Mouse (Mus musculus) liver, postnatal 0 days (tissue): Measurements from ENCODE around the gene Atp1a3. TPM values are rescaled to one million over a fixed set of nuclear protein-coding genes. Genes with fewer than 3 reads are reported as not detected.

Experiments
- ATAC-seq: fragments of 200-750 bp; cut with Nextera tagmentation; 2 replicates; pipeline ENCODE4 v1.8.0; 2017; ENCODE audit warnings: mild to moderate bottlenecking, moderate library complexity
- DNase-seq: peaks from one replicate; pipeline ENCODE4 v3.0.0-alpha.2; 2016
- H3K27ac ChIP-seq: fragments of 300-500 bp; sonication (generic); 2 replicates; pipeline ENCODE4 v1.5.1; 2014; ENCODE audit warnings: antibody characterized with exemption, moderate library complexity, mild to moderate bottlenecking, low read depth
- H3K27me3 ChIP-seq: fragments of 300-500 bp; sonication (generic); 2 replicates; pipeline ENCODE4 v1.6.1; 2014; ENCODE audit warnings: low read length, control low read depth, mixed read lengths; ENCODE audit not compliant: insufficient read depth
- H3K36me3 ChIP-seq: fragments of 300-500 bp; sonication (generic); replicated peaks from 2 replicates; pipeline ENCODE4 v1.6.1; 2014; ENCODE audit warnings: mild to moderate bottlenecking, control low read depth, low read length, moderate library complexity, mixed read lengths; ENCODE audit not compliant: insufficient read depth
- H3K4me1 ChIP-seq: fragments of 300-500 bp; sonication (generic); 2 replicates; pipeline ENCODE4 v1.6.1; 2014; ENCODE audit warnings: antibody characterized with exemption, mild to moderate bottlenecking, control low read depth; ENCODE audit not compliant: insufficient read depth
- H3K4me2 ChIP-seq: fragments of 300-500 bp; sonication (generic); 2 replicates; pipeline ENCODE4 v1.6.1; 2014; ENCODE audit warnings: low read depth, mild to moderate bottlenecking, low read length, moderate library complexity, mixed read lengths
- H3K4me3 ChIP-seq: fragments of 300-500 bp; sonication (generic); 2 replicates; pipeline ENCODE4 v1.5.1; 2014; ENCODE audit warnings: low read depth, low read length
- H3K9ac ChIP-seq: fragments of 300-500 bp; sonication (generic); replicated peaks from 2 replicates; pipeline ENCODE4 v1.6.1; 2014; ENCODE audit warnings: mild to moderate bottlenecking, moderate library complexity
- H3K9me3 ChIP-seq: fragments of 300-500 bp; sonication (generic); 2 replicates; pipeline ENCODE4 v1.6.1; 2016; ENCODE audit warnings: mild to moderate bottlenecking, control low read depth, low read length, mixed read lengths
- CTCF ChIP-seq: sonication (generic); IDR thresholded peaks from 2 replicates; pipeline ENCODE4 v1.5.1; 2016; ENCODE audit warnings: antibody characterized with exemption, low read depth
- EP300 ChIP-seq: IDR thresholded peaks from 2 replicates; pipeline ENCODE4 v1.6.1; 2016; ENCODE audit warnings: antibody characterized with exemption, low read depth, mild to moderate bottlenecking
- WGBS: fragments of 180-500 bp; shearing (Covaris S2); extraction: QIAGEN DNeasy Blood & Tissue Kit; methylation state at CpG from one replicate; pipeline ENCODE4 v1.1.7; 2014; ENCODE audit not compliant: insufficient replicate concordance; 5-methylcytosine and 5-hydroxymethylcytosine counted together
- polyA plus RNA-seq: library from polyadenylated mRNA; unstranded; fragments of >200 nt; fragmentation: Nextera tagmentation; extraction: Ambion mirVana; gene quantifications from 2 replicates; pipeline ENCODE4 v1.2.1, GENCODE M21; 2015

Atp1a3 gene
- polyA plus RNA-seq, 1 experiment from 2014 or later, result 1.2 TPM

DNA sequence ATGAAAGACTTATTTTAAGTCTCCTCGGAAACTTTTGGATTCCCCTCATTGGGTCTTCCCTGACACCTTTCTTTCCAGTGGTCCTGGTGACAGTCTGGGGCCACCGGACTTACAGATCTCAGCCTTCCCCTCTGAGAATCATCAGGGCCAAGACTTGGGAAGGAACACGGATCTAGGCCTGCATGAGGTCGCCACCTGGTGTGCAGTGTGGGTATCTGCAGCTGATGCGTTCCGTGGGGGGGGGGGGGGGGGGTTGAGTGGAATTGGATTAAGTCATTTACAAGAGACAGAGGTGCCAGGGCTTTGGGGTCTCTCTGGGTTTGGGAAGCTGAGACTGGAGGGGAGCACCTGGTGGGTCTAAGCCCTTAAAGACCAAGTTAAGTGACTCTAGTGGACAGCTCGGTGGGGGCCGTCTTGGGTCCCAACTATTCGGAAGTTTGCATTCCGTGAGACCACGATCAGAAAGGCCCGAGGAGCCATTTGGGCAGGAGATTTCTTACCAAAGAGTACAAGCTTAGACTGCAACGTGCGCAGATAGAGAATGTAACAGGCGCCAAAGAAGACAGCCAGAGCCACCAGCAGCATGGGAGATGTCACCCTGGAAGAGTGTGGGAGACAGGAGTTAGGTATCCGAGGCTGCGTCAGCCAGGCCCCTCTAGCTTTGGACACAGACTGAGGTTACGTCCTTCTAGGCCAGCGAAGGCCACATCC lies 34.3 kb downstream of the Atp1a3 start:
- no peaks in the 10 kb centered on the region for H3K27me3 ChIP-seq
- no peak for TF ChIP-seq EP300
- peak; percentile 84 for TF ChIP-seq CTCF
- H3K27ac ChIP-seq, result peak overlapping the region; percentile 84
- 0 out of 2 replicates have a peak, but pooled peaks cover 5% of the 10 kb centered on the region for H3K36me3 ChIP-seq
- peak overlapping the region; percentile 98 for H3K4me2 ChIP-seq
- H3K9me3 ChIP-seq, result no peaks in the 10 kb centered on the region
- H3K4me1 ChIP-seq, result peaks cover 6% of the 10 kb centered on the region
- ATAC-seq (no peak; the same call in 1 of the 2 replicates), DNase-seq (peak; percentile 77)
- H3K4me3 ChIP-seq, result peak overlapping the region; percentile 83
- 10% methylated on average over 19 of the region's 19 CpGs for WGBS
- H3K9ac ChIP-seq, result peak overlapping the region; percentile 83

GRCm38 (mm10) chr7:24970341-24970740 lies 35.4 kb downstream of the Atp1a3 start:
- ATAC-seq, result no peak
- 89% methylated on average over 3 of the region's 3 CpGs for WGBS

GRCm38 (mm10) chr7:24969805-24970204 lies 36.0 kb downstream of the Atp1a3 start:
- no peak for TF ChIP-seq CTCF
- no peak for TF ChIP-seq EP300
- ATAC-seq (no peak), DNase-seq (no peak)
- Histone ChIP-seq H3K36me3 (0 out of 2 replicates have a peak, but pooled peaks cover 5% of the 10 kb centered on the region), H3K9me3 (no peaks in the 10 kb centered on the region), H3K4me3 (no peak overlapping the region), H3K9ac (no peak overlapping the region), H3K4me1 (peaks cover 6% of the 10 kb centered on the region), H3K27me3 (no peaks in the 10 kb centered on the region), H3K27ac (no peak overlapping the region), H3K4me2 (no peak overlapping the region)
- WGBS, result 85% methylated on average over 12 of the region's 12 CpGs

More at GRCm38 (mm10) chr7:24970341-24970740, 35.4 kb downstream of the Atp1a3 start:
- Histone ChIP-seq H3K4me2 (no peak overlapping the region), H3K27me3 (no peaks in the 10 kb centered on the region), H3K9ac (no peak overlapping the region), H3K9me3 (no peaks in the 10 kb centered on the region), H3K4me1 (peaks cover 6% of the 10 kb centered on the region), H3K27ac (no peak overlapping the region), H3K36me3 (0 out of 2 replicates have a peak, but pooled peaks cover 5% of the 10 kb centered on the region), H3K4me3 (no peak overlapping the region)
- DNase-seq, result no peak
- no peak for TF ChIP-seq EP300
- no peak for TF ChIP-seq CTCF

DNA sequence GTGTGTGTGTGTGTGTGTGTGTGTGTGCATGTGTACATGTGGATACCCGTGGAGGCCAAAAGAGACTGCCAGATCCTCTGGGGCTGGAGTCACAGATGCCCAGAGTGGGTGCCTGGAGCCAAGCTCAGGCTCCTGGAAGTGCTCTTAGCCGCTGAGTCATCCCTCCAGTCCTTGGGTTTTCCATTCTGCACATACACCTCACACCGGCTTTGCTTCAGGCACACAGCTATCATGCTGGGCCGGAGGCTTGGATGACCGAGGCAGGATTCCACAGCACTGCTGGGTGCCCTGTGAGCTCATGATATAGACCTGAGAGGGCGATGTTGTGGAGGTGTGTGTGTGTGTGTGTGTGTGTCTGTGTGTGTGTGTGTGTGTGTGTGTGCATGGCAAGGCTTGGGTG lies 37.3 kb downstream of the Atp1a3 start:
- WGBS, result 76% methylated on average over 5 of the region's 6 CpGs

GRCm38 (mm10) chr7:24967966-24968365 lies 37.8 kb downstream of the Atp1a3 start:
- WGBS, result 74% methylated on average over 8 of the region's 8 CpGs
- Histone ChIP-seq H3K36me3 (0 out of 2 replicates have a peak, but pooled peaks cover 5% of the 10 kb centered on the region), H3K9me3 (no peaks in the 10 kb centered on the region), H3K4me1 (peaks cover 6% of the 10 kb centered on the region), H3K4me3 (no peak overlapping the region), H3K9ac (no peak overlapping the region), H3K4me2 (no peak overlapping the region), H3K27ac (no peak overlapping the region), H3K27me3 (no peaks in the 10 kb centered on the region)
- no peak for TF ChIP-seq CTCF
- no peak for TF ChIP-seq EP300
- no peak for ATAC-seq
- no peak for DNase-seq

More for the DNA sequence above, 37.3 kb downstream of the Atp1a3 start:
- Histone ChIP-seq H3K4me2 (no peak overlapping the region), H3K4me3 (no peak overlapping the region), H3K27ac (no peak overlapping the region), H3K27me3 (no peaks in the 10 kb centered on the region), H3K9me3 (no peaks in the 10 kb centered on the region), H3K36me3 (0 out of 2 replicates have a peak, but pooled peaks cover 5% of the 10 kb centered on the region), H3K4me1 (peaks cover 6% of the 10 kb centered on the region), H3K9ac (no peak overlapping the region)
- no peak for TF ChIP-seq EP300
- TF ChIP-seq CTCF, result no peak
- ATAC-seq (no peak), DNase-seq (no peak)

- Histone ChIP-seq H3K9ac (no peak overlapping the region), H3K4me3 (no peak overlapping the region), H3K9me3 (no peaks in the 10 kb centered on the region), H3K4me1 (no peaks in the 10 kb centered on the region), H3K4me2 (no peak overlapping the region), H3K36me3 (0 out of 2 replicates have a peak, but pooled peaks cover 2% of the 10 kb centered on the region), H3K27ac (no peak overlapping the region), H3K27me3 (no peaks in the 10 kb centered on the region)
- WGBS, result 7% methylated on average over 5 of the region's 5 CpGs
- TF ChIP-seq CTCF (peak; percentile 78), EP300 (no peak)
- DNase-seq (peak; percentile 84), ATAC-seq (no peak; the same call in 1 of the 2 replicates)
These were observed 40.7 kb downstream of the Atp1a3 start for GRCm38 (mm10) chr7:24964897-24965535.
